Mouse (Mus musculus) frontal cortex, postnatal 36 days (tissue): ENCODE results near the gene Sdccag8.
"Not testable (repeated sequence)": the region's sequence is repeated elsewhere in the genome, so short reads cannot be mapped to it uniquely, and the experiment has no call there.

Source experiments
- DNase-seq, 2 experiments: peaks; one replicate each; pipeline ENCODE4 v3.0.0; 2022; ENCODE audit warnings: low spot score in 2 of 2

The Sdccag8 gene

GRCm38 (mm10) chr1:176827945-176828485, 13.6 kb downstream of the Sdccag8 start:
- peak in 1 of 2 experiments; percentile 20 for DNase-seq

- no peak for DNase-seq
Measured at GRCm38 (mm10) chr1:176828666-176829065, 14.2 kb downstream of the Sdccag8 start.

GRCm38 (mm10) chr1:176832071-176832470, 17.6 kb downstream of the Sdccag8 start:
- DNase-seq: no peak

GRCm38 (mm10) chr1:176832607-176833006, 18.1 kb downstream of the Sdccag8 start:
- no peak for DNase-seq

- no peak for DNase-seq
Measured at GRCm38 (mm10) chr1:176833257-176833656, 18.8 kb downstream of the Sdccag8 start.

- no peak for DNase-seq
Measured at GRCm38 (mm10) chr1:176833948-176834347, 19.5 kb downstream of the Sdccag8 start.

- DNase-seq: no peak
Measured at GRCm38 (mm10) chr1:176834880-176835279, 20.4 kb downstream of the Sdccag8 start.

- DNase-seq: no peak
Measured at GRCm38 (mm10) chr1:176835501-176836294, 21.2 kb downstream of the Sdccag8 start.

GRCm38 (mm10) chr1:176836562-176836961, 22.1 kb downstream of the Sdccag8 start:
- DNase-seq: not testable (repeated sequence)

- DNase-seq: peak in 1 of 2 experiments; percentile 37
Measured at GRCm38 (mm10) chr1:176845082-176845977, 30.9 kb downstream of the Sdccag8 start.

GRCm38 (mm10) chr1:176847118-176847859, 32.8 kb downstream of the Sdccag8 start:
- DNase-seq: no peak

- DNase-seq: no peak
Measured at GRCm38 (mm10) chr1:176848613-176849290, 34.3 kb downstream of the Sdccag8 start.

GRCm38 (mm10) chr1:176849377-176849776, 34.9 kb downstream of the Sdccag8 start:
- DNase-seq: no peak

GRCm38 (mm10) chr1:176851401-176851800, 36.9 kb downstream of the Sdccag8 start:
- peak; percentile 38 to 51 for DNase-seq

- no peak for DNase-seq
Measured at GRCm38 (mm10) chr1:176852813-176853590, 38.5 kb downstream of the Sdccag8 start.

- DNase-seq: peak; percentile 62 to 83
Measured at GRCm38 (mm10) chr1:176861981-176862644, 47.7 kb downstream of the Sdccag8 start.

GRCm38 (mm10) chr1:176870501-176870900, 56.0 kb downstream of the Sdccag8 start:
- DNase-seq: no peak

GRCm38 (mm10) chr1:176871975-176872374, 57.5 kb downstream of the Sdccag8 start:
- DNase-seq: no peak

- no peak for DNase-seq
Measured at GRCm38 (mm10) chr1:176873463-176873862, 59.0 kb downstream of the Sdccag8 start.

- no peak for DNase-seq
Measured at GRCm38 (mm10) chr1:176874155-176874554, 59.7 kb downstream of the Sdccag8 start.
